Mouse (Mus musculus) brain, adult 2 months (tissue): Measurements from ENCODE around the gene Evx1.
"Not testable (repeated sequence)": the region's sequence is repeated elsewhere in the genome, so short reads cannot be mapped to it uniquely, and the experiment has no call there.

ENCODE experiments used
- DNase-seq: peaks from one replicate; pipeline ENCODE4 v3.0.0; 2011; ENCODE audit warnings: low read depth, low spot score

Evx1 gene

GRCm38 (mm10) chr6:52320966-52321825 lies 7.9 kb downstream of the Evx1 start:
- DNase-seq: no peak

GRCm38 (mm10) chr6:52321826-52322315 lies 8.6 kb downstream of the Evx1 start:
- DNase-seq: no peak

- DNase-seq: no peak
These were observed 9.5 kb downstream of the Evx1 start for GRCm38 (mm10) chr6:52322721-52323215.

- no peak for DNase-seq
These were observed 10.0 kb downstream of the Evx1 start for GRCm38 (mm10) chr6:52323292-52323691.

- DNase-seq: no peak
These were observed 10.8 kb downstream of the Evx1 start for GRCm38 (mm10) chr6:52324061-52324460.

- DNase-seq: not testable (repeated sequence)
These were observed 33.5 kb downstream of the Evx1 start for GRCm38 (mm10) chr6:52346816-52347215.

GRCm38 (mm10) chr6:52366021-52366420 lies 52.7 kb downstream of the Evx1 start:
- DNase-seq: no peak

GRCm38 (mm10) chr6:52366533-52366932 lies 53.2 kb downstream of the Evx1 start:
- no peak for DNase-seq

GRCm38 (mm10) chr6:52367067-52367466 lies 53.8 kb downstream of the Evx1 start:
- no peak for DNase-seq
